Mouse (Mus musculus): ENCODE results near the gene Erv3. TPM values are rescaled to one million over a fixed set of nuclear protein-coding genes. Genes with fewer than 3 reads are reported as not detected.
"Not testable (repeated sequence)": the region's sequence is repeated elsewhere in the genome, so short reads cannot be mapped to it uniquely, and the experiment has no call there.

The Erv3 gene
- total RNA-seq, 4 experiments from 2014 or later = not detected

DNA sequence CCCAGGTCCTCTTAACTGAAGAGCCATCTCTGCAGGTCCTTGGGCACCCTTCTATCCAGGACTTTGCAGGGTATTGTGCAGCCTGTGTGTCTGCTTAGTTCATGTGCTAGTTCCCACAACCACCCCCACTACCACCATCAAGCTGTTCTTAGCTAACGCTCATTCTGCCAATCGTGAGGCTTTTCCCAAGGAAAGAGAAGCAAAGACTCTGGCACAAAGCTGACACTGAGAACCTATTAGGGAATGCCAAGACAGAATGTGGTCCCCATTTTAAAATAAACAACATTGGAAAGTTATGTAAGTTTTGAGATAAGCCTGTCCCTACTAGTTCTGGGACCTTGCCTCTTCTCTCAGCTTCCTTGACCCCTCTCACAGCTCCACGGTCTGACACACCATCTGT, 3.9 kb upstream of the Erv3 start:
- peak; percentile 36 for DNase-seq

DNA sequence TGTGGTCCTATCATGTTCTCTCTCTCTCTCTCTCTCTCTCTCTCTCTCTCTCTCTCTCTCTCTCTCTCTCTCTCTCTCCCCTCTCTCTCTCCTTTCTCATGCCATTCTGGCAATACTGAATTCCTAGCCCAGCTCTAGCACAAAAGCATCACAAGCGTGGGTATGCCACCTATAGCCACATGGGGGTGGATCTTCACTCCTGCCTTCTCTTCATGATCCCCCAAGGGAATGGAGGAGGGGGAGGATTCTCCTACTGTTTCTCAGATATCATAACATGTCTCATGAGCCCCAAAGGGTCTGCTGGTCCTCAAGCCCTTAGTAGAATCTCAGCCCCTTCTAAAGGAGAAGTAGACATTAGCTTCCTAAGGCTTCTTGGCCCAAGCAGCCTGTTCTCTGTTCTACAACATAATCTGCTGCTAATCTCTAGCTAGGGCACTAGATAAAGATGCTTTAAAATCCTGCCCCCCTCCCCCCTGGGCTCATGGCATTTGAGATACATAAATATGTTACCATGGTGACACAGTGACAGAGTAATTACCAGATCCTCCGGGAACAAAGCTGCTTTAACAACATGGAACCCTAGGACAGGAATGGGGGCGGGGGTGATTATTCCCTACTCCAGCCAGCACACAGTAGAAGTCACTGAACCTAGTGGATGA, 3.2 kb upstream of the Erv3 start:
- no peak for DNase-seq

DNA sequence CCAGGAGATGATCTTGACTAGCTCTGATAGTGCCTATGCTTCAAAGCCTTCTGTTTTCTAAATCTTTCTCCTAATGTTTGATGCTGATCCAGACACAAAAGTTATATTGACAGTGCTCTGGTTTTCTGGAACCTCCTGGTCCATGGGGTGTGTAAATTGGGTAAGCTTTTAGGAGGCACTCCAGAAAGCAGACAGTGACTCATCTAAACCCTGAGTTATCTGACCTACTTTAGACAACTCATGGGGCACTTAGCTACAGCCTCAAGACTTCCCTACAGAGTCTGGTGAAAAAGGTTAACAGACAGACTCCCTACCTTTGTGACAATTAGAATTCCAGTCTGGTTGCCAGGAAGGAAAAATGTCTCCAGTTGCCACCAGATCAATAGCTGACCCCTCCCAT, 1.7 kb downstream of the Erv3 start:
- DNase-seq = no peak

DNA sequence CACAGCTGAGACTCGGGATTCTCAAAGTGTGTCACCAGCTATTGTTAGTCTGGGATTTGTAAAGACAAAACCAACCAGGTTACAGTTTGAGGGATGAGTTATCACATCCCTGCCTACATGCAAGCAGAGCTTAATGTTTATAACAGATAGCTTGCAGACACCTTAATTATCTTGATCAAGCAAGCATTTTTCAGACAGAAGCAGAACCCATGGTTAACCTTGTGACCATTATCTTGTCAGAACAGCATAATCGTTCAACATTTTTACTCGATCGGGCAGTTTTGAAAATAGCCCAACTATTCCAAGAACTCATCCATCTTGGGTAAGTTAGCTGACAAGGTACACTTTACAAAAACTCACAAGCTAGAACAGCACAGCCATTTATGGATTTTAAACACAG, 5.8 kb downstream of the Erv3 start:
- DNase-seq = no peak

DNA sequence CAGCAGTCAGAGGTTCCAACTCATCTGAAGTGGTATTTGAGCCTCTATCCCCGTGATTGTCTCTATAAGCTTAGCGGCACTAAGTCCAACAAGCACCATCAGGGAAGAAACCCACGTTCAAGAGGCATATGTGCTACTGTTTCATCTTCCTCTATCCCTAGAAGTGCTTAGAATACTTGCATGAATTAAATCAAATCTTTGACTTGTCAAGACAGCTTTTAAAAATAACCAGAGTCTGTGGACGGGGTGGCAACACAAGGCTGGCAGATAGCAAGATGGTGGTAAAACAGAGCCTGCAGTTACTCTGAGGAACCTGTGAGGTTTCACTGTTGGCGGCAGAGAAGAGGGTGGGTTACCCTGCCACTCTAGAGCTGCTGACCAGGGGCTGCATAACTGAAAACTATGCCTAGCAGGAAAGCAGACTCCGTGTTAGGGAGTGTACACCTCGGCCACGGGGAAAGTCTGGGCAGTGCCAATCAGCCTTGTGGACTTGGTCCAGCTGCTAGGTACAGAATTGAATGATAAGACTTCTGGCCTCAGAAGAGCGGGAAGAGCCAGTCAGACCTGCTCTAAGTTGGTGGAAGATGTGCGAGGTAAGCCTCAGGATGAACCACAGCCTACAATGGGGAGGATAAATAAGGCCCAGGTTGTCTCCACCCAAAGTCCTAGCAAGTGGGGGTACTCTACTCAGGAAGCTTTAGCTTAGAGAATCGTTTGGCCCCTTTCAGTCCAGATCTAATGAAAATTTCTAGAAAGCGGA, 8.0 kb downstream of the Erv3 start:
- DNase-seq = no peak

DNA sequence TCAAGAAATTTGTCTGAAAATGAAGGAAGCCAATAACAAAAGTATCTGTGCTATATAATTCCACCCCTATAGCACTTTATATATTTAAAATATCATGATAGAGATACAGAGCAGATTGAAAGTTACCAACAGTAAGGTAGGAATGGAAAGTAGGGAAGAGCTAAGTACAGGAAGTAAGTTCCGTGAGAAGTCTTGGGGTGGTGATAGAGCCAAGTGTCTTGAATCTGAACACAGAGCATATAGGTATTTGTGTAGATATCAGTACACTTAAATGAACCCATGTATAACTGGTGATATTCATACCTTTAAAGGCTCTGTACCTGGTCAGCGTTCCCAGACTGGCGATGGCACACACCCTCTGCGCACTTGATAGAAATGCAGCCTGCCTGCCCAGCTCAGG, 9.5 kb downstream of the Erv3 start:
- DNase-seq = no peak

DNA sequence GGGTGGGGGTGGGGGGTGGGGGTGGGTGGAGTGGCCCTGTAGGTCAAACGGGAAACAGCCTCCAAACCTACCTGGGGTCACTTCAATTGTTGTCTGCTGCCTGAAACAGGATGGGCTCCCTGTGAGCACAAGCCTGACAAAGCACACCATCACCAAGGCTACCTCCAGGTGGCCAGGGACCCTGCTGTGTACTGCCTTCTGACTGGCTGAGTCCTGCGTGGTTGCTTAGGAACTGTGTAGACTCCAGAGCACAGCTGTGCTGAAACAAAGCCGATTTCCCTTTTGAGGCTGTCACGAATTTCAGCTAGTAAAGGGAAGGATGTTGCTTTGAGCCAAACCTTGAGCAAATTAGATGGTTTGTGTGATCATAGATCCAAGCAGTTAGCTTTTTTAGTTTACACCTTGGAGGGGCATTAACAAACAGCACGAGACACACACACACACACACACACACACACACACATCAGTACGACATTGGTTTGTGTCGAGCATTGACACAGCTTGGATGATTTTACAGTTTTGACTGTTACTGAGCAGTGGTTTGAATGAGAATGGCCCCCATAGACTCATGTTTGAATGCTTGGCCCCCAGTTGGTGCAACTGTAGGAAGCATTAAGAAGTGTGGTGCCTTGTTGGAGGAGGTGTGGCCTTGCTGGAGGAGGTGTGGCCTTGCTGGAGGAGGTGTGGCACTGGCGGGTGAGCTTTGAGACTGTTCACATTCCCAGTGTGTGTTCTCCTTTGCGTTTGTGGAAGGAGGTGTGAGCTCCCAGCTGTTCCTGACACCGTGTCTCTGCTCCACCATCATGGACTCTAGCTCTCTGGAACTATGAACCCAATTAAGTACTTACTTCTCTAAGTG, 11.8 kb downstream of the Erv3 start:
- no peak for DNase-seq

DNA sequence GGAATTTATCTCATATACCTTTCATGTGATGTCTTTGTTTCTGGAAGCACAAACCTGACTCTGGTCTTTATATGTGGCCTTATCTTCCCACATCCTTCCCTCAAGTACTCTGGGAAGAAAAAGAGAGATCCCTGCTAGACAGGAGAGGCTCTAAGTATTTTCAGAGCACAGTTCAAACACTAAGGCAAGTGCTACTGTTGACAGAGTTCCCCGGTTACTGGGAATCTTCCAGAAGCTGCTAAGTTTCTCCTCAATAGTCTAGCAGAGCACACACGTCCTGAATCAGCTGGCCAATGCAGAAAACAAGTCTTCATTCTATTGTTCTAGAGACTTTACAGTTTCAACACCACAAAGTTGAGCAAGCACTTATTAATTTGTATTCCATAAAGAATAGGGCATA, 12.7 kb downstream of the Erv3 start:
- DNase-seq = no peak

DNA sequence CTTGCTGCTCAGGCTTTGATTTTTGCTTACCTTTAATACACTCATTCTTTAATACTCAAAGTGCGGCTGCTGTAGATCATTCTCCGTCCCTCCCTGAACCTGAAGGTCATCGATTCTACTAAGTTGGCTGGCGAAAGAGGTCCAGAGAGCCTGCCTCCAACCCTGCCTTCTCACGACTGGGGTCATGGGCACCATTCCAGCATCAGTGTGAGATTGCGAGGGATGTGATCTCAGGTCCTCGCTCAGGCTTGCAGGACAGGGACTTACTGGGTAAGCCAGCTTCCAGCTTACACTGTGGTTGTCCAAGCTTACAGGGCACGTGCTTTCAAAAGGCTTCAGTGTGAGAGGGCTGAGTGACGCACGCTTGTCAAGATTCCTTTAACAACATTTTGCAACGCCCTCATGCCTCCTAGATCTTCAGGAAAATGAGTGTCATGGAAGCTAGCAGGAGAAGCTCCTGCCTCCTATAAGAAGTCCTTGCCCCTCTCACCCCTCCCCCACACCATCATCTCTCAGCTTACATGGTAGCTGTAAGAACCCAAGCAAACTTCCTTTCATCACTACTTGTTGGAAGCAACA, 13.3 kb downstream of the Erv3 start:
- DNase-seq = no peak

DNA sequence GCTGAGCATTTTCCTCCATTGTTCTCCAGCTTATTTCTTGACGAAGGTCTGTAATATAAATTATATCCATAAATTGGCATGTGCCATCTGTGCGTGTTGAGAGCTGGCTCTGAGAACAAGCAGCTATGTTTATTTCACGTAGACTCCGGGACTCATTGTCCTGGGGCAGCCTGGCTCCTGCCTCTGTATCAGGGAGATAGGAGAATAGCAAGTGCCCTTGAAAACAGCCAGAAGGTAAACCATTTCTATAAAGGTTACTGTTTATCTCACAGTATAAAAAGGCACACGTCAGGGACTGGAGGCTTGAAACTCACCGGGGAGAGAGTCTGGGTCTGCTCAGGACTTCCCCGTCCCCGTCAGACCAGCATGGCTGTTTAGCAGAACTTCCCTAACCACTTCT, 13.9 kb downstream of the Erv3 start:
- no peak for DNase-seq

DNA sequence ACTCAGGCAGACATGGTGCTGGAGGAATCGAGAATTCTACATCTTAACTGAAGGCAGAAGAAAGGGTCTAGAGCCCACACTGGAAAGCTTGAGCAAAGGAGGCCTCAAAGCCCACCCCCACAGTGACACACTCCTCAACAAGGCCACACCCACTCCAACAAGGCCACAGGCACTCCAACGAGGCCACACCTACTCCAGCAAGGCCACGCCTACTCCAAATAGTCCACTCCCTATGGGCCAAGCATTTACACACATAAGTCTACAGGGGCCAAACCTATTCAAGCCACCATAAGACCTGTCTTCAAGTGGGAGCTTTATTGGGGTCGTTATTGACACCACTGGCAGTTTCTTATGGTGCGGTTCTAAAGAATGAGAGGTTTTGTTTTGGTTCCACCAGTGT, 17.0 kb downstream of the Erv3 start:
- no peak for DNase-seq

DNA sequence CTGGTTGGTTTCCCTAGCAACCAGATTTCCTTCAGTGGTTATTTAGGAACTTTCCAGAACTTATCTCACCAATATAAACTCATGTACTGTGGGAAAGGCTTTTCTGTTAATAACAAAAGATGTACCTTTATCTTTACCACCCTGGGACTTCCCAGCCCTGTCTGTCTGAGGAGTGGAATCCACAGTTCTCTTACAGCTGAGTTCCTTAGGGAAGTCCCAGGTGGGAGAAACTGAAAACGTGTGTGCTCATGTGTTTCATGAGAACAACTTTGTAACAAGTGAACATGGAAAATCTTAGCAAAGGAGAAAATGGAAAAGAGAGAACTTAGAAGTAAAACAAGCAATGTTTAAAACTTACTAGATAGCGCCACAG, 18.2 kb downstream of the Erv3 start:
- DNase-seq = no peak

DNA sequence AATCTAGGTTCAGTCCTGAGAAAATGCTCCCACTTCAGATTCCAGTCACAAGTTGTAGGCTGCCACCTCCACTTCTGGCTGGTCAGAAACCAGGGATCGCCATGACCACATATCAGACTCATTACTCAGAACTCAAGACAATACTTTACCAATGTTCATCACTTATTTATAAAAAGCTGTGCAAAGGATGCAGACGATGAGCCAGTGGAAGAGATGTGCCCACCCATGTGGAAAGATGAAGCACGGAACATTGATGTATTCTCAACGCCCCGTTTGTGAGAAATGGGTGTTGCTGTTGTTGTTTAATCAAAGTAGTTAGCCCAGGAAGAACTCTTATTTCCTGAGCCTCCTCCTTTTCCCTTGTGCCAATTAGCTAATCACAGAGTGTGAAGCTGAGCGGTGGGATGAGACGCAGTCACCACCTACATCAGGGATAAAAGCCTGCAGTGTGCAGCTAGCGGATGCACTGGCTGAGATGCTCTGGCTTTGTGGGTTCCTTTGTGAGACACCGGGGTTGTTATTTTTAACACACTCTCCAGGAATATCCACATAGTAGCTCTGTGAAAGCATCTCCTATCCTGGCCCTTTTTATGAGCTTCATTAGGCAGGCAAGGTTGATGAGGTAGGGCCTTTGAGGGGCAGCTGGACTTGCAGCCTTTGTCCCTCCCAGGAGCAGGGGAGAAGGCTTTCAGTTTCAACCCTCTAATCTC, 18.8 kb downstream of the Erv3 start:
- DNase-seq = no peak

DNA sequence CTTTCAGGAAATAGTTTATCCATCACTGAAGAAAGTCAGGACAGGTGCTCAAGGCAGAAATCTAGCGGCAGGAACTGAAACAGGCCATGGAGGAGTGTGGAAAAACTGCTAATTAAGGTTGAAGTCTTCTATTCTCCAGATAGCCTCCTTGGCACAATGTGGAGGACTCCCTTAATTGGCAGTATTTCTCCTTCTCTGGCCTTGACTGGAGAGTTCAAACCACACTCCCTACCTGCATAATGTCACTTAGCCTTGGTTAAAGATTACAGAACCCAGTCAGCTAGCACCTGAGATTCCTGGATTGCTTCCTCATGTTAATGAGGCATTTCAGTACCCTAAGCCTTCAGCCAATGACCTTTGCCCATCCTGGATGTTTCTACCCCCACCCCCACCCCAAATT, 25.3 kb downstream of the Erv3 start:
- no peak for DNase-seq

DNA sequence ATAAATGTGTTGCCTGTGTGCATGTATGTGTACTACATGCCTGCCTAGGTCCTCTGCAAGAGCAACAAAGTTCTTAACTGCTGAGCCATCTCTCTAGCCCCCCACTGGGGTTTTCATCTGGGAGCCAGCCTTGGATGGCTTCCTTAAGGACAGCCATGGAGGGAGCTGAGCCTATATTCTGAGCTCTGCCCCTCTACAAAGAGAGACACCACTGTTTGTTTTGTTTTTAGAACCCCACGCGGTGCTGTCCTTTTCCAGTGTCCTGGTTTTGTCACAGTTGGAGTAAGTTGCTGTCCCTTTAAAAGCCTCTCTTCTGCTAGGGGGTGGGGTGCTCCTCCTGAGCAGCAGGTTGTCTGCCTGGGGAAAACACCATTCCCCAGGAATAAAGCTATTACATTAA, 27.7 kb downstream of the Erv3 start:
- no peak for DNase-seq

DNA sequence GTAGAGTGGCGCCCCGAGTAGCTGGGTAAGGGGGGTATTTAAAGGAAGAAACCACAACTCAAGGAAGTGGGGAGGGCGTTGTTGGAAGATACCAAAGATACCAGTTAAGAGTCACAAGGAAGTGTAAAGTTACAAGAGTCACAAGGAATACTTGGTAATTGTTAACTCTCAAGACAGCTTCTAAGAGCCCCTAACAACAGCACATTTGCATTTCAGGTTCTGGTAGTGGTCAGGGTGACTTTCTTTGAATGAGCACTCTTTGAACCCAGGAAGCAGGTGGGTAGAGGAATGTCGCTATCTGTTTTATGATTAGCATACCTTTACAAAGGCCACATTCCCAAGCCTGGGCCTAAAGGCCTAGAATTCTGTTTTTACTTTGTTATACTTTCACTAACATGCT, 28.6 kb downstream of the Erv3 start:
- DNase-seq = not testable (repeated sequence)

DNA sequence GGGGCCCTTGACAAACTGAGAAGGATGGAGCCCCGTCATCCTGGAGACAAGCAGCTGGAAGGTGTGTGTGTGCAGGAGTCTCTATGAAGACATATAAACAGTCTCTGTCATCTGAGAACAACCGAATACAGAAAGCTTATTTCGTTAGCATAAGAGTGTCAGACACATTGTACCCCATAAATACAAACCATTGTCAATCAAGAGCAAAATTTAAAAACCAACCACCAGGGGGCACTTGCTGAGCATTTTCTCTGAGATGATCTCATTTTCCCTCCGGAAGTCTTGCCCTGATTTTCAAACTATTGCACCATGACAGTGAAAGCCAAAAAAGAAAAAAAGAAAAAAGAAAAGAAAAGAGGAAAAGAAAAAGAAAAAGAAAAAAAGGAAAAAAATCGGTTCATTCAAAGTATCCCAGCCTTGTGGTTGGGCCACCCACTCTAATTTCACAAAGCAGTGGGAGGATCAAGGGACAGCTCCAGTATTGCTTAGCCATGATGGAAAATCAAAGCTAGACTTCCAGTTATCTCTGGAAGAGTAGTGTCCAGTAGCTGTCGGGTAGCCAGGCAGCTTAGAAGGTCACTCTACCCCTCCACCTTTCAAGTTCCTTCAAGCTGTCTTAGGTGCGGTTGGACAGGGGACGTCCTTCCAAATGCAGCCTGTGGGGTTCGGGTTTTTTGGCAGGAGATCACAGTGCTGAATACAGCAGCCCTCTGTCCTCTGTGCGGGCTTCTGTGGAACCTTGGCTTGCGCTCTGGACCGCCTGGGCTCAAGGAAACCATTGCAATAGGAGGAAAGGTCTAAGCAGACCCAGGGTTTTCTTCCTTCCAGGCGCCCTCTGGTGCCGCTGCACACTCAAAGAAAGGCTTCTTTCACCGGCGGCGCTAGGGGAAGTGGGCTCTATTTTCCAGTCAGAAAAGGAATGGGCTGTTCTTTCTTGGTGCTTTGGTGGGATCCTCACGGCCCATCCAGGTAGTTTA, 31.3 kb downstream of the Erv3 start:
- no peak for DNase-seq

DNA sequence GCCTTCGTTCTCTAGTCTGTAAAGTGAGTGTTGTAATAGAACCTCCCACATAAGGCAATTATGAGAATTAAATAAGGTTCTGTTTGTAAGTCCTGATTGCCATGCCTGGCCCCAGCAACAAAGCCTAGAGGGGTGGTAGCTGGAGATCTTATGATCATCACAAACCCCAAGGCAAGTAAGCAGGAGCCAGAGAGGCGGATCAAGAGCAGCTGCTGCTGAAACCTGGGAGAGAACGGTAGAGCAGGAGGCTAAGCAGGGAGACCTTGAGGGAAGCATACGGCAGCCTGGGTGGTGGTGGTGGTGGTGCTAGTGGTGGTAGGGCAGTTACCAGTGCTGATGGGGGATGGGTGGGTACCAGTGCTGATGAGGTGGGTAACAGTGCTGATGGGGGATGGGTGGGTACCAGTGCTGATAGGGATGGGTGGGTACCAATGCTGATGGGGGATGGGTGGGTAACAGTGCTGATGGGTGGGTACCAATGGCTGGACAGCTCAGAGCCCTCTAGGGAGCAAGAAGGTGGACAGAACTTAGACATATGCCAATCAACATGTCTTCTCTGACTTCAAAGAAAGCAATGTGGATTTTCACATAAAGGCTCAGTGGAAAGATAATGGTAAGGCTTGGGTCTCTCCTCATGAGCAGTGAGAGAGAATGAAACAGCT, 32.4 kb downstream of the Erv3 start:
- no peak for DNase-seq

DNA sequence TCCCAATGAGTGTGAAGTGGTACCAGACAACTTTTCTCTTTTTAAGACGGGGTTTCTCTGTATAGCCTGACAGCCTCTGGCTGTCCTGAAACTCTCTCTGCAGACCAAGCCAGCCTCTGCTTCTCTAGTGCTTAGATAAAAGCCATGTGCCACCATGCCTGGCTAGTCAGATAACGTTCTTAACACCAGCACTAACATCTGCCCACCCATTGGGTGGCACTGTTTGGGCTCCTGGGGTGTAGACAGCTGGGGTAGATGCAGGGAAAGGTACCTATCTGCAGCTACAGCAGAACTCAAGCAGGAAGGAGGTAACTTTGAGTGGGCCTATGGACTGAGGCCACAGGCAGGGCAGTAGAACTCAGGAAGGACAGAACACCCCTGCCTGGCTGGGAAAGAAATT, 34.0 kb downstream of the Erv3 start:
- no peak for DNase-seq

DNA sequence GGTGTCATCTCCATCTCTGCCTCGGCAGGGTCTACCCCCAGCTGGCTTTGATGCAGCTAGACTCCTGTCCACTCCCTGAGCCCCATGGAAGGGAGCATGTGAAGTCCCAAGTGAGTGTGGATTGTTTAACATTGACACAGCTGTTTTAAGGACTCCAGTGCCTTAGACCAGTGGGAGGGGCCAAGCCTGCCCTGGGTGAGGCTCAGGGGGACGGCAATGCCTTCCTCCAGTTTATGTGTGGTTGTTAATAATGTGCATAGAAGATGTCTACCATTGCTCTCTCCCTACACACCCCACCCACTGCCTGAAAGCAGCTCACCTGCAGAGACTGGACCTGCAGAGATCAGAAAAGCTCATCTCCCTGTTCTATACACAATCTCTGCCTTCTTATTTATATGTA, 35.6 kb downstream of the Erv3 start:
- no peak for DNase-seq

DNA sequence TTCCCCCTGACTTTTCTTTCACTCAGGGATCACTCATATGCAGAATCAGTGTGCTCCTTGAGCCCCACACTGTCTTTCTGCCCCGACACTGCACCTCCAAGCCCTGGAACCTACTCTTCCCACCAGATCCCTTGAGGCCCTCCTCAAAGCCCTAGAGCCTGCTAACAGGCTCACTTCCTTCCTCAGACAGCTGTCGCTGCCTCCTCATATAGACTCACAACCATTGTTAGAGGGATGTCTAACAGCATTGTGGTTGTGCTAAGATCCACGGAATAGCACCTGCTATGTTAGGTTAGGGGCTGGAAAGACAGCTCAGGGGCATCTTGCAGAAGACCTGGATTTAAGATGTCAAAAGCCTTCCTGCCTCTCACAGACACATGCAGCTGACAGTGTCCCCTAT, 37.1 kb downstream of the Erv3 start:
- DNase-seq = no peak

All from adrenal gland, adult 8-10 months (tissue).